9 mouse cellular contexts compared by ENCODE assay signal in the genomic region with DNA sequence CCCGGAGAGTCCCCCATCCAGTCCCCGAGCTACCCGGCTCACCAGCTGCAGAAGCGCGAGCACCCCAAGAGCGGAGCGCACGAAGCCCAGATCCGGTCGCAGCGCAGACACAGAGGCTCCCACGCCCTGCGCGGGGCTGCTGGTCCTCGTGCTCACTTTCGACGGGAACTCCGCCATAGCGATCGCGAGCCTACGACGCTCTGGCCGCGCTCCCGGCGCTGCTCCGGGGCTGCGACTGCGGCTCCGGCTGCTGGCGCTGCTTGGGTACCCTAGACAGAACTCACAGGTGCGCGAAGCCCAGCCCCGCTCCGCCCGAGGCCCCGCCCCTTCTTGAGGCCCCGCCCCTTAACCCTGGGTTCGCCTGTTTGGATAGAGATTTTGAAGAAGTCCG. TPM values are rescaled to one million over a fixed set of nuclear protein-coding genes. Genes with fewer than 3 reads are reported as not detected.
DNase-seq lines count a peak whose midpoint lies in the region; ATAC-seq and TF ChIP-seq lines count a peak whose summit lies in the region.
"Had no signal": no experiment of that assay in that cellular context is flagged by ENCODE, and none has a peak within 500 bp of the region (broad histone marks: within the 10 kb centered on the region; RNA-seq: fewer than 3 reads in every experiment).

A gene (minus strand): TSS at position 285 of the 391 bp plus-strand sequence.

- peak; percentile 42 to 55 for DNase-seq in cerebellum, postnatal 14 days
- DNase-seq in cerebellum, postnatal 36 days = no peak
- DNase-seq in left cerebral cortex, postnatal 4 days = peak; percentile 42
- DNase-seq in thymus, postnatal 25 days = peak; percentile 26

- ATAC-seq in intestine, postnatal 0 days = peak; percentile 57
- peak; percentile 65 for ATAC-seq in midbrain, embryonic 13.5 days

- no peak for TF ChIP-seq POLR2A in ES-Bruce4 (IDR thresholded peaks at IDR 0.05; ENCODE audit: insufficient read depth, low read length)
- TF ChIP-seq POLR2A in embryonic fibroblast, embryonic 13.5 days (IDR thresholded peaks at IDR 0.05; ENCODE audit: low read depth, low read length) = no peak

- peaks cover 10% of the 10 kb centered on the region for H3K27me3 ChIP-seq in ES-Bruce4 (ENCODE audit: control insufficient read depth, insufficient read depth, low read length, poor library complexity, severe bottlenecking)
- H3K27me3 ChIP-seq in intestine, postnatal 0 days (replicated peaks; ENCODE audit: control insufficient read depth, insufficient read depth, low read length) = peaks cover 15% of the 10 kb centered on the region
- peaks cover 61% of the 10 kb centered on the region for H3K27me3 ChIP-seq in midbrain, embryonic 13.5 days

- TF ChIP-seq CTCF in ES-Bruce4 (IDR thresholded peaks at IDR 0.05; ENCODE audit: low read depth, low read length) = no peak
- no peak for TF ChIP-seq CTCF in embryonic fibroblast, embryonic 13.5 days (IDR thresholded peaks at IDR 0.05; ENCODE audit: borderline replicate concordance, insufficient read depth, low read length)
- TF ChIP-seq CTCF in intestine, postnatal 0 days (IDR thresholded peaks at IDR 0.05; ENCODE audit: low read depth) = no peak

- intact Hi-C loops in left cerebral cortex, postnatal 4 days (cut with DNase I) = no loop called here

- no peaks in the 10 kb centered on the region for H3K9me3 ChIP-seq in ES-Bruce4 (replicated peaks; ENCODE audit: control insufficient read depth, insufficient read depth, low read length, poor library complexity, severe bottlenecking)
- H3K9me3 ChIP-seq in intestine, postnatal 0 days (ENCODE audit: control insufficient read depth) = no peaks in the 10 kb centered on the region
- H3K9me3 ChIP-seq in midbrain, embryonic 13.5 days = no peaks in the 10 kb centered on the region

- no peak for TF ChIP-seq EP300 in ES-Bruce4 (IDR thresholded peaks at IDR 0.05; ENCODE audit: insufficient read depth, low read depth, low read length)

- H3K4me2 ChIP-seq in intestine, postnatal 0 days (replicated peaks; ENCODE audit: low read depth) = peak within 1 kb of the TSS; percentile 83
- peak within 1 kb of the TSS; percentile 72 for H3K4me2 ChIP-seq in midbrain, embryonic 13.5 days (replicated peaks)

- H3K27ac ChIP-seq in ES-Bruce4 (ENCODE audit: insufficient read depth, low read length) = no peak within 1 kb of the TSS
- H3K27ac ChIP-seq in embryonic fibroblast, embryonic 13.5 days (ENCODE audit: insufficient read depth, low read length) = no peak within 1 kb of the TSS
- no peak within 1 kb of the TSS for H3K27ac ChIP-seq in intestine, postnatal 0 days (ENCODE audit: low read depth, low read length)
- no peak within 1 kb of the TSS for H3K27ac ChIP-seq in midbrain, embryonic 13.5 days

- H3K4me1 ChIP-seq in ES-Bruce4 (ENCODE audit: control insufficient read depth, insufficient read depth, low read length) = no peaks in the 10 kb centered on the region
- H3K4me1 ChIP-seq in embryonic fibroblast, embryonic 13.5 days (ENCODE audit: control insufficient read depth, insufficient read depth, low read length) = no peaks in the 10 kb centered on the region
- H3K4me1 ChIP-seq in intestine, postnatal 0 days (replicated peaks; ENCODE audit: control insufficient read depth, insufficient read depth, low read length) = peaks cover 9% of the 10 kb centered on the region; the same call in 1 of the 2 replicates
- H3K4me1 ChIP-seq in midbrain, embryonic 13.5 days (replicated peaks) = peaks cover 18% of the 10 kb centered on the region

- H3K36me3 ChIP-seq in ES-Bruce4 (ENCODE audit: control insufficient read depth, insufficient read depth, low read length, poor library complexity, severe bottlenecking) = no peaks in the 10 kb centered on the region
- H3K36me3 ChIP-seq in intestine, postnatal 0 days (ENCODE audit: control insufficient read depth, insufficient read depth) = no peaks in the 10 kb centered on the region
- H3K36me3 ChIP-seq in midbrain, embryonic 13.5 days = no peaks in the 10 kb centered on the region

- peak within 1 kb of the TSS; percentile 86 for H3K4me3 ChIP-seq in ES-Bruce4 (ENCODE audit: low read depth, low read length)
- peak within 1 kb of the TSS; percentile 11 for H3K4me3 ChIP-seq in embryonic fibroblast, embryonic 13.5 days (ENCODE audit: insufficient read depth, low read length)
- peak within 1 kb of the TSS; percentile 51 for H3K4me3 ChIP-seq in intestine, postnatal 0 days (ENCODE audit: low read depth, low read length)
- peak within 1 kb of the TSS; percentile 43 for H3K4me3 ChIP-seq in midbrain, embryonic 13.5 days (replicated peaks)
- H3K4me3 ChIP-seq: myocyte had no signal

- under 1% methylated on average over 41 of the region's 41 CpGs for WGBS in intestine, postnatal 0 days
- under 1% methylated on average over 41 of the region's 41 CpGs for WGBS in midbrain, embryonic 13.5 days

- H3K9ac ChIP-seq in ES-Bruce4 (ENCODE audit: low read depth, poor library complexity, severe bottlenecking) = peak within 1 kb of the TSS; percentile 71
- H3K9ac ChIP-seq in intestine, postnatal 0 days (ENCODE audit: low read depth, low read length) = peak within 1 kb of the TSS; percentile 37; the same call in 1 of the 2 replicates
- peak within 1 kb of the TSS; percentile 41 for H3K9ac ChIP-seq in midbrain, embryonic 13.5 days (replicated peaks)

RNA-seq across cellular contexts. Expression of the gene that starts here (rescaled TPM):
- 1.2 TPM in 1 of 2 replicates, not detected in the other for polyA plus RNA-seq in ES-Bruce4 (2011; ENCODE audit: insufficient read depth, insufficient read length, low read depth, missing spikeins)
- polyA plus RNA-seq in embryonic fibroblast, embryonic 13.5 days (2011; ENCODE audit: insufficient read length, low read depth, missing spikeins) = 0.60 TPM in 1 of 2 replicates, not detected in the other
- polyA plus RNA-seq in intestine, postnatal 0 days (2015; fragmentation: Nextera tagmentation; extraction: Ambion mirVana) = 25.3 and 26.3 TPM in 2 replicates
- total RNA-seq in left cerebral cortex, postnatal 4 days (2021) = 1 to 10 TPM; 7.3 to 8.5 TPM
- 0.21 and 0.43 TPM in 2 replicates for polyA plus RNA-seq in midbrain, embryonic 13.5 days (2015; fragmentation: Nextera tagmentation; extraction: Ambion mirVana)

Comparison
In these comparisons a context has a peak if more than half of its experiments do, and no peak if none do; other contexts are left out.
1. RNA of the gene that starts here (polyA plus RNA-seq): 25.3 to 26.3 TPM in intestine, postnatal 0 days; 0.60 TPM in embryonic fibroblast, embryonic 13.5 days, 0.21 to 0.43 TPM in midbrain, embryonic 13.5 days and 1.2 TPM in ES-Bruce4; every median in the first group is over 10 times any median in the second.
2. DNase-seq: peak in cerebellum, postnatal 14 days (2 of 2), left cerebral cortex, postnatal 4 days (single experiment) and thymus, postnatal 25 days (single experiment); none in cerebellum, postnatal 36 days (0 of 2).
3. Peak in ATAC-seq, H3K4me3 ChIP-seq, H3K9ac ChIP-seq and H3K4me2 ChIP-seq in midbrain, embryonic 13.5 days; RNA of the gene not detected or under 1 TPM.
4. H3K4me3 ChIP-seq: peak in every context shown above with its lines; median percentile 86 in ES-Bruce4; 51 in intestine, postnatal 0 days; 43 in midbrain, embryonic 13.5 days; 11 in embryonic fibroblast, embryonic 13.5 days.
5. Peak in every context shown above with its lines, with median percentiles within 50 percentile points of each other: H3K9ac ChIP-seq.